Mouse (Mus musculus) CD4-positive naive resting alpha-beta T cell, adult 57 days (primary cell): ENCODE measurements around the gene Gpx2. TPM values are rescaled to one million over a fixed set of nuclear protein-coding genes. Genes with fewer than 3 reads are reported as not detected.

Experiments used
- total RNA-seq: library from RNA; stranded (reverse); gene quantifications from one replicate; pipeline ENCODE4 v1.2.4, GENCODE M21; 2023

The Gpx2 gene
- total RNA-seq: 1.9 TPM

DNA sequence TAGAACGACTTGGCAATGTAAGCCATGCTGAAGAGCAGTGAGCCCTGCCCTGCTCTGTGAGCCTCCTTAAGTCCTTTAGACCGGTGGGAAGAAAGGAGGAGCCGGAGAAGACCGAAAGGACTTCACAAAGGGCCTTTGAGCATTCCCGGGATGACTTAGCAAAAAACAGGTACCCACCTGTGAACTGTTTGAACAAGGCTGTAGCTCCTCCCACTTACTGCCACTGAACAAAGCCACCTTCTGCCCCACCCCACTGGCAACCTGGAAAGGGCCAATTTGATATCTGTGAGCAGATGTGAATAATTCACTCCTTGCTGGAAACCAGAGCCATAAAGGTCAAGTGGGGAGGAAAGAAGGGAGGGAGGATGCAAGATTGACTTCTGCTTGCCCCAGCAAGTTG lies at the start of gene Gpx2:
Gpx2 (minus strand) TSS at position 205 of the 400 bp plus-strand sequence.

DNA sequence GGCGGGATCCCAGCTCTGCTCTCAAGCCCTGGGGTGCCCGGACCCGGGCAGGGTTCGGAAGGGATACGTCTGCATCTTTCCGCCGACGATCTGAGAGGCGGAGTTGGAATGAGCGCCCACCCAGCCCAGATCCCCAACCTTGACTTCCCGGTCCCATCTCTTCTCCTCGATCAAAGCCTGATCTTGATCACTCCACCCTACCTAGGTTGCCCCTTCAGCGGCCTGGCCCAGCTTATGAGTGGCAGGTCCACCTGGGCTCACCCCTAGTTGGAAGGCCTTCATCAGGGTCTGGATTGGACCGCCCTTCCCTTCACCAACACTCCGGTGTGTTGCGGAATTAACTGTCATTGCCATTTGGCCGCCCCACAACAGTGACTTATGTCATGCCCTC lies 27.3 kb upstream of the Gpx2 start, which contains the start of gene Rab15:
Rab15 (minus strand) TSS at position 258 of the 391 bp plus-strand sequence.

DNA sequence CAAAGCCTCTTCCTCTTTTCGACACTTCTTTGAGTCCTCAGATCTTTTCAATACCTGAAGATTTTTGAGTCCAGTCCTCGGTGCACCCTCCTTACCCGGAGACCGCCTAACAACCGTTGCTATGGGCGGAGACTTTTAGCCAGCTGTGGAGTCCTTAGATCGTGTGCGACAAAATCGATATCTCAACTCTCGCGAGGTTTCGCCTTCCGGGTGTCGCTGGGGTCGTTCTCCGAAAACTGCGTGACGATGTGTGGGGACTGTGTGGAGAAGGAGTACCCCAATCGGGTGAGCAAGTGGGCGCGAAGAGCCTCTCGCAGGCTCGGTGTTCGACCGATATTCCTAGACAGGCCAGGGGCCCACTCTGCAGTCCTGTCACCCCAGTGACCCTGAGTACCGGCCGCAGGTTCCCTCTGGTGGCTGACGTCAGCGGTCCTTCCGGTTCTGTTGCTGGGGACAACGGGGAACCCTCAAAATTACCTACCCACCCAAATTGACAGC lies 30.0 kb downstream of the Gpx2 start, which contains the start of the genes Churc1 and Fntb:
Churc1 (plus strand) TSS at position 185 of the 498 bp plus-strand sequence.
Fntb (plus strand) TSS at position 236 of the 498 bp plus-strand sequence.

Other genes with a start within 250 kb of the Gpx2 start
- gene Sptb, start 85.0 kb downstream of the Gpx2 start, total RNA-seq: 2.0 TPM
- gene Churc1, start 30.0 kb downstream of the Gpx2 start, total RNA-seq: 43.0 TPM
- gene Fntb, start 30.0 kb downstream of the Gpx2 start, total RNA-seq: 32.6 TPM
- not detected for gene Rab15, start 27.4 kb upstream of the Gpx2 start, total RNA-seq
- gene Max, start 166.6 kb upstream of the Gpx2 start, total RNA-seq: 248 TPM